Mouse (Mus musculus): ENCODE data around the gene Pemt. TPM values are rescaled to one million over a fixed set of nuclear protein-coding genes. Genes with fewer than 3 reads are reported as not detected.

The Pemt gene
- polyA plus RNA-seq, 1 experiment = 1.3 TPM

- TF ChIP-seq GATA1 (IDR thresholded peaks at IDR 0.05; ENCODE audit: low read length) = no peak
These were observed 21.4 kb upstream of the Pemt start for GRCm38 (mm10) chr11:60067646-60068045.

- TF ChIP-seq GATA1 (IDR thresholded peaks at IDR 0.05; ENCODE audit: low read length) = no peak
These were observed 19.0 kb upstream of the Pemt start for GRCm38 (mm10) chr11:60065267-60065666.

GRCm38 (mm10) chr11:60061504-60062006, 15.3 kb upstream of the Pemt start:
- no peak for TF ChIP-seq GATA1 (IDR thresholded peaks at IDR 0.05; ENCODE audit: low read length)

GRCm38 (mm10) chr11:60060026-60060425, 13.7 kb upstream of the Pemt start:
- TF ChIP-seq GATA1 (IDR thresholded peaks at IDR 0.05; ENCODE audit: low read length) = no peak

- no peak for TF ChIP-seq GATA1 (IDR thresholded peaks at IDR 0.05; ENCODE audit: low read length)
These were observed 12.2 kb upstream of the Pemt start for GRCm38 (mm10) chr11:60058441-60058840.

- TF ChIP-seq GATA1 (IDR thresholded peaks at IDR 0.05; ENCODE audit: low read length) = no peak
These were observed 11.7 kb upstream of the Pemt start for GRCm38 (mm10) chr11:60057987-60058386.

- no peak for TF ChIP-seq GATA1 (IDR thresholded peaks at IDR 0.05; ENCODE audit: low read length)
These were observed 10.2 kb upstream of the Pemt start for GRCm38 (mm10) chr11:60056520-60056919.

GRCm38 (mm10) chr11:60048841-60049240, 2.6 kb upstream of the Pemt start:
- no peak for TF ChIP-seq GATA1 (IDR thresholded peaks at IDR 0.05; ENCODE audit: low read length)

GRCm38 (mm10) chr11:60045676-60046057, 622 bp downstream of the Pemt start:
- no peak for TF ChIP-seq GATA1 (IDR thresholded peaks at IDR 0.05; ENCODE audit: low read length)

- TF ChIP-seq GATA1 (IDR thresholded peaks at IDR 0.05; ENCODE audit: low read length) = no peak
These were observed 1.5 kb downstream of the Pemt start for GRCm38 (mm10) chr11:60044777-60045176.

GRCm38 (mm10) chr11:60042277-60042676, 4.0 kb downstream of the Pemt start:
- TF ChIP-seq GATA1 (IDR thresholded peaks at IDR 0.05; ENCODE audit: low read length) = no peak

GRCm38 (mm10) chr11:60036537-60037220, 9.6 kb downstream of the Pemt start:
- TF ChIP-seq GATA1 (IDR thresholded peaks at IDR 0.05; ENCODE audit: low read length) = no peak

- TF ChIP-seq GATA1 (IDR thresholded peaks at IDR 0.05; ENCODE audit: low read length) = no peak
These were observed 11.3 kb downstream of the Pemt start for GRCm38 (mm10) chr11:60034911-60035400.

- TF ChIP-seq GATA1 (IDR thresholded peaks at IDR 0.05; ENCODE audit: low read length) = no peak
These were observed 12.0 kb downstream of the Pemt start for GRCm38 (mm10) chr11:60034293-60034692.

- TF ChIP-seq GATA1 (IDR thresholded peaks at IDR 0.05; ENCODE audit: low read length) = no peak
These were observed 13.5 kb downstream of the Pemt start for GRCm38 (mm10) chr11:60032586-60033430.

- TF ChIP-seq GATA1 (IDR thresholded peaks at IDR 0.05; ENCODE audit: low read length) = no peak
These were observed 15.4 kb downstream of the Pemt start for GRCm38 (mm10) chr11:60030747-60031331.

Measured in G1E-ER4 (cell line).